Mouse (Mus musculus) stomach, embryonic 14.5 days (tissue): ENCODE results near the gene Gpr156. TPM values are rescaled to one million over a fixed set of nuclear protein-coding genes. Genes with fewer than 3 reads are reported as not detected.

ENCODE experiments used
- ATAC-seq: fragments of 200-750 bp; cut with Nextera tagmentation; 2 replicates; pipeline ENCODE4 v1.8.0; 2017; ENCODE audit warnings: low read depth, moderate TSS enrichment; ENCODE audit not compliant: insufficient number of reproducible peaks, insufficient read depth, low FRiP score
- H3K27ac ChIP-seq: fragments of 300-500 bp; sonication (generic); 2 replicates; pipeline ENCODE4 v1.5.1; 2014; ENCODE audit warnings: mild to moderate bottlenecking, low read length, moderate library complexity, mixed read lengths
- H3K27me3 ChIP-seq: fragments of 300-500 bp; sonication (generic); 2 replicates; pipeline ENCODE4 v1.6.1; 2014; ENCODE audit warnings: low read length, control low read depth, mixed read lengths; ENCODE audit not compliant: control insufficient read depth, insufficient read depth
- H3K36me3 ChIP-seq: fragments of 300-500 bp; sonication (generic); 2 replicates; pipeline ENCODE4 v1.6.1; 2014; ENCODE audit warnings: mild to moderate bottlenecking, control low read depth, low read length, moderate library complexity, mixed read lengths; ENCODE audit not compliant: control insufficient read depth, insufficient read depth
- H3K4me1 ChIP-seq: fragments of 300-500 bp; sonication (generic); 2 replicates; pipeline ENCODE4 v1.6.1; 2014; ENCODE audit warnings: low read length, control low read depth, mixed read lengths; ENCODE audit not compliant: control insufficient read depth, insufficient read depth
- H3K4me2 ChIP-seq: fragments of 300-500 bp; sonication (generic); replicated peaks from 2 replicates; pipeline ENCODE4 v1.6.1; 2014; ENCODE audit warnings: low read depth, low read length, control low read depth
- H3K4me3 ChIP-seq: fragments of 300-500 bp; sonication (generic); 2 replicates; pipeline ENCODE4 v1.5.1; 2014; ENCODE audit warnings: low read depth, low read length, control low read depth
- H3K9ac ChIP-seq: fragments of 300-500 bp; sonication (generic); replicated peaks from 2 replicates; pipeline ENCODE4 v1.6.1; 2014; ENCODE audit warnings: low read depth, mild to moderate bottlenecking, control low read depth, low read length, moderate library complexity, mixed read lengths
- H3K9me3 ChIP-seq: fragments of 300-500 bp; sonication (generic); 2 replicates; pipeline ENCODE4 v1.6.1; 2016; ENCODE audit warnings: low read depth, low read length, control low read depth; ENCODE audit not compliant: control insufficient read depth
- WGBS: fragments of 180-500 bp; shearing (Covaris S2); extraction: QIAGEN DNeasy Blood & Tissue Kit; methylation state at CpG from one replicate; pipeline ENCODE4 v1.1.7; 2014; 5-methylcytosine and 5-hydroxymethylcytosine counted together
- polyA plus RNA-seq: library from polyadenylated mRNA; unstranded; fragments of >200 nt; fragmentation: Nextera tagmentation; extraction: Ambion mirVana; gene quantifications from 2 replicates; pipeline ENCODE4 v1.2.1, GENCODE M21; 2014

Gene Gpr156
- polyA plus RNA-seq, 1 experiment from 2014 or later = 0.39 TPM

DNA sequence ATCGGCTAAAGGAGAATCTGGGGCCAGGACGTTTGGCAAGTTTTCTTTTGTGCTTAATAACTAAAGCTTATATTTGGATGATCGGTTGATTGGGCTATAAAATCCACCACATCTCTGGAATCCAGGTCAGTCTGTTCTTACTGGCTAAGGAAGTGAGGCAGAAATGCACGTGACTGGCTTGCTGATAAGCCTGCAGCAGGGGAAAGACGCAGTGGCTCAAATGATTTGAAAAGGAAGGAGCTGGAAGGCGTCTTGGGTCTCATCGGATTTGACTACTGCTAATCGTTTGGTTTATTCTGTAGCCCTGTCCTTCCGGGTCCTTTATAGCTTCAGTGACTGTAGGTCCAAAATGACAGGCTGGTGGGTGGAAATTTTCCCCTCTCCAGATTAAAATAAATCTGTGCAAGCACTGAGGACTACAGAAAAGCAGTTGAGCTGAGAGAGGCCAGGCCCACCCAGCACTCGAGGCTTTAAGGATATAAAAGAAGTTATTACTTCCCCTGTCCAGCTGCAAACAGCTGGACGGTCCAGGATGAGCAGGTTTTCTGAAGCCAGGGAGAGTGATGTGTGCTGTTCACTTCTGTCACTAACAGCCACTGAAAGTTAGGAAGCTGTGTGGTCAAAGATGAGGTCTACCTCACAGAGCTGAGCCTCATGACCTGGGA, 57.7 kb downstream of the Gpr156 start:
- WGBS = 40% methylated on average over 11 of the region's 11 CpGs

DNA sequence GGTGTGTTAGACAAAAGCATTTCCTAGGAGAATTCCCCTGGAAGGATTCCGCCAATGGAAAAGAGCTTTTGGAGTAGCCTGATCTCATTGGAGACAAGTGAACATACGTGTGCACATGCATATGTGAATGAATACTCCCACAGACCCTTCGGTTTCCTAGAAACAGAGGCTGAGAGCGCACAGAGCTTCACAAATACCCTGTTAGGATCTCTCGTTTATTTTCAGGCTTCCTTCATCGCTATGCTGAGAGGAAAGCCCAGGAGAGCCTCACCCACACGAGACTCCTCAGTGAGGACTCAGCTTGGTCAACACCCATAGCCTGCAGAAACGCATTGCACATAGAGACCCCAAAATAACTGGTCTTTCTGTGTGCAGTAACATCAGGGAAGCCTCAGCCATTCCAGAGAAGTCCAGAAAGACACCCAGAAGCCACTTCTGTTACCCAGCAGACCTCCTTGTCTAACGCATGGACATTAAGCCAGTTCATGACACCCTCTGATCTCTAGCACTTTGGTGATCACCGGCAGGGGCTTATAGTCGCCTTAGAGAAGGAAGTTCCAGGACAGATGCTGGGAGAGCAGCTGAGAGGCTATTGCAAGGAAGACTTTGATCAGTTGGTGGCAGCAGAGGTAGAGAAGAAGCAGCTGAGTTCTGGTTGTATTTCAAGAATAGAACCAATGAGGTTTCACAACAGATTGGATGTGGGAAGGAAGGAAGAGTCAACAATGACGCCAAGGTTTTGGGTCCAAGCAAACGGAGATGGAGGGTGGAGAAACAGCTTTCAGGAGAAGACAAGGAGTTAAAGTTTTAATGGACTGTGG, 58.4 kb downstream of the Gpr156 start:
- peak; percentile 42; the same call in 1 of the 2 replicates for ATAC-seq
- Histone ChIP-seq H3K27me3 (no peaks in the 10 kb centered on the region), H3K9ac (no peak overlapping the region), H3K36me3 (no peaks in the 10 kb centered on the region), H3K9me3 (no peaks in the 10 kb centered on the region), H3K4me2 (no peak overlapping the region), H3K27ac (no peak overlapping the region), H3K4me1 (peaks cover 4% of the 10 kb centered on the region; the same call in 1 of the 2 replicates), H3K4me3 (no peak overlapping the region)
- WGBS = 57% methylated on average over 13 of the region's 13 CpGs

More for the DNA sequence above, 57.7 kb downstream of the Gpr156 start:
- no peak; the same call in 1 of the 2 replicates for ATAC-seq
- H3K9ac ChIP-seq = no peak overlapping the region
- H3K36me3 ChIP-seq = no peaks in the 10 kb centered on the region
- no peaks in the 10 kb centered on the region for H3K9me3 ChIP-seq
- peaks cover 4% of the 10 kb centered on the region; the same call in 1 of the 2 replicates for H3K4me1 ChIP-seq
- H3K27ac ChIP-seq = no peak overlapping the region
- no peak overlapping the region for H3K4me2 ChIP-seq
- no peak overlapping the region for H3K4me3 ChIP-seq
- no peaks in the 10 kb centered on the region for H3K27me3 ChIP-seq

DNA sequence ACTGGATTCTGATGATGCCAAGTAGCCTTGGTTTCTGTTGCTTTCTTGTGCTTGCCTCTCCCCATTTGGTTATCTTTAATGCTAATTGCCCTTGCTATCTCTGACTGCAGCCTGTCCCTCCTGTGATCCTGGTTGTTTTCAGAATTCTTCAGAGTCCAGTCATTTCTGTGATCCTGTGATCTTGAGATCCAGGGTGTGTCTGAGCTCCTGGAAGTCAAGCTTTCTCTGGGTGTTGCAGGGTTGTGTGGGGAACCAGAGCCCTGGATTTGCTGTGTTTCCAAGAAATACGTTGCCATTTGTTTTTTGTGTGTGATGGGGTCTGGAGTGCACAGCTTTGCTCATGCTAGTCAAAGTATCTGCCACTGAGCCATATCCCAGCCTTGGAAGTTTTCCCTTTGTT, 65.6 kb downstream of the Gpr156 start:
- no peak for ATAC-seq
- H3K4me3 ChIP-seq = no peak overlapping the region
- 71% methylated on average over 1 of the region's 1 CpGs for whole genome bisulfite sequencing
- H3K9ac ChIP-seq = no peak overlapping the region
- no peaks in the 10 kb centered on the region for H3K4me1 ChIP-seq
- H3K27ac ChIP-seq = no peak overlapping the region
- no peaks in the 10 kb centered on the region for H3K27me3 ChIP-seq
- no peak overlapping the region for H3K4me2 ChIP-seq
- H3K9me3 ChIP-seq = no peaks in the 10 kb centered on the region
- H3K36me3 ChIP-seq = no peaks in the 10 kb centered on the region

DNA sequence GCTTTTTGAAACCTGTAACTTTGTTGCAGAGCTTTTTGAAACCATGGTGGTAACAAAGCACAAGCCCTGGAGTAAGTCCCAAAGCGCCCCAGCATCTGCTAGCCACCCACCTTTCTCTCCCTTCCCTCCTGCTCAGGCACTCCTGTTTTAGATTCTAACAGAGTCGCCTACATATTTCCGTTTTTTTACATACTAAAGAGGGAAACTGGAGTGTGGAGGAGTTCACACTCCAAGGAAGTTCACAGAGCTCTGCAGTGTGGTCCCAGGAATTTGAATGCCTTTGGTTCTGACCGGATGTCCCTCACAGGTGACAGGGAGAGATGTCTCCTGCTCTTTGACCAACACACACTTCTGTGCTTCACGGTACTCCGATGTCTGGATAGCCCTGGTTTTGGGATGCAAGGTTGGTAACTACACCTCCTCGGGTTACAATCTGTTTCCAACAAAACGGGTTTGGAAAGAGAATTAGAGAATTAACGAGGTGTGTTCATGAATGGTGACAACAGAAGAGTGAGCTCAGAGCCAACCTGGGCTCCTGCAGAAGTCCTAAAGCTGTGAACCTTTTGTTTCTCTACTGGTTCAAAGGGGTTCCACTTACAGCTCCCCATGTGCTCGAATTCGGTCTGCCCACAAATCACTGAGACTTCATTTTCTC, 72.0 kb downstream of the Gpr156 start:
- no peak overlapping the region for H3K27ac ChIP-seq
- no peak overlapping the region for H3K4me2 ChIP-seq
- H3K9me3 ChIP-seq = no peaks in the 10 kb centered on the region
- 58% methylated on average over 11 of the region's 11 CpGs for WGBS
- H3K4me1 ChIP-seq = peaks cover 2% of the 10 kb centered on the region; the same call in 1 of the 2 replicates
- no peaks in the 10 kb centered on the region for H3K27me3 ChIP-seq
- no peak overlapping the region for H3K9ac ChIP-seq
- no peak overlapping the region for H3K4me3 ChIP-seq
- H3K36me3 ChIP-seq = no peaks in the 10 kb centered on the region
- no peak for ATAC-seq

DNA sequence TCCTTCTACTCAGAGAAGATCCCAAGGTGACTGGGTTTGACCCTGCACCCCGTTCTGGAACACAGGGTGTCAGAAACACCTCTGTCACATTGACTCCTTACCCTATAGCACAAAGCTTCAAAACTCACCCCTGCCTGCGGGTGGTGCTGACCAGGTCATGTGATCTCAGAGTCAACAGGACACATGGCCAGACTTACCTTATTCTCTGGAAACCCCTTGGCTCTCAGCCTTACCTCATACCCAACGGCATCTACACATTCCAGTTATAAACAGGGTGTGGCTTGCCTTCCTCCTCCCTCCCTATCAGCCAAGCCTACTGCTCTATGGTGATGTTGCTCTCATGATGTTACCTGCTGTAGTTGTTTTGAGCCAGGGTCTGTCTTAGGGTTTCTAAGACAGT, 73.5 kb downstream of the Gpr156 start:
- Histone ChIP-seq H3K4me2 (no peak overlapping the region), H3K27ac (no peak overlapping the region), H3K36me3 (no peaks in the 10 kb centered on the region), H3K4me3 (no peak overlapping the region), H3K4me1 (peaks cover 4% of the 10 kb centered on the region; the same call in 1 of the 2 replicates), H3K9ac (no peak overlapping the region), H3K9me3 (no peaks in the 10 kb centered on the region), H3K27me3 (no peaks in the 10 kb centered on the region)
- peak; percentile 25; the same call in 1 of the 2 replicates for ATAC-seq
- WGBS = 66% methylated on average over 3 of the region's 3 CpGs

DNA sequence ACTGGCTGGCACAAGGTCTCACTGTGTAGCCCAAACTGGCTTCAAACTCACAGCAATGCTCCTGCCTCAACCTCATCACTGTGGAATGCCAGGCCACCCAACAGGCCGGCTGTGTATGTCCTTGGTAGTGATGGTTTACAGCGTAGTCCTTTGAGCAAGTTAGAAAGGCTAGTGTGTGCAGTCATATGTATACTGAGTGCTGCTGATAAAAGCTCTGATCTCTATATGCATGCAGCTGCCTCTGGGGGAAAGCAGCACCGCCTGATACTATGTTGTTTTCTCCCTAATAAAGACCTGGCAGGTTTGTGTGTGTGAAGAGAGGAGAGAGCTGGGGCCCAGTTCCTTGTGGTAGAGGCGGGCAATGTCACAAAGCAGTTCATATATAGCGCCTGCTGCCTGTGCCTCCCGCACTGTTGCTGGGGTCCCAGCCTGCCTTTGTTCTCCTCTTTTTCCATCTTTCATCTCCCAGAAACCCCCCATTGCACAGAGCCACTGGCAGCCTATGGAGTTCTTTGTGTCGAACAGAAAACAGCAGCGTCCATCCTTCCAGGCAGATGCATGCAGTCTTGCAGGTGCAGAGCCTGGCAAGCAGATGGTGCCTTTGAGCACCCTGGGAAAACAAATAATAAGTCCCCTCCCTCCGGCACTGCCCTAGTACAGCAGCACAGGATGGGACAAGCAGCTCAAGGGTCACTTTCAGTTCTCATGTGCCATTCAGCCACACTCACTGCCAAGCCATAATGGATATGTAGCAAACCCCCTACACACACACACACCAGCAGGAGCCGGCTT, 74.5 kb downstream of the Gpr156 start:
- no peaks in the 10 kb centered on the region for H3K36me3 ChIP-seq
- H3K4me1 ChIP-seq = peaks cover 5% of the 10 kb centered on the region; the same call in 1 of the 2 replicates
- no peaks in the 10 kb centered on the region for H3K9me3 ChIP-seq
- 48% methylated on average over 10 of the region's 10 CpGs for WGBS
- H3K4me2 ChIP-seq = no peak overlapping the region
- peak; percentile 66; the same call in 1 of the 2 replicates for ATAC-seq
- no peaks in the 10 kb centered on the region for H3K27me3 ChIP-seq
- H3K9ac ChIP-seq = no peak overlapping the region
- H3K4me3 ChIP-seq = no peak overlapping the region
- peak overlapping the region; percentile 61; the same call in 1 of the 2 replicates for H3K27ac ChIP-seq

DNA sequence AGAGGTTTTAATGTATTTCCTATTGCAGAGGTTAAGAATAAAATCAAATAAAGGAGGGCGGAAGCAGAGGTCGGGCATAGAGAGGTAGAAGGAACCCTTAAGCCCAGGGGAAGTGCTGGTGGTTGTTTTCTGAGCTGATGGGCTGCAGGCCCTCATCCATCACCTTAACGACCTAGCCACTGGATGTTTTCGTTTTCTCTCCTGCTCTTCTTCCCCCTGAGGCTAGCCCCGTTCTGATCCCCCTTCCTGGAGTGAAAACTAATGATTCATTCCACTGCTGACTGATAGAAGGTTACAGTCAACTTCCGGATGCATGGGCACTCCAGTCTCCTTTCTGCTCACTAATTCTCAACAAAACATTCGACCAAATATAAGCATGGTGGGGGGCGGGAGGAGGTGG, 76.5 kb downstream of the Gpr156 start:
- no peak for ATAC-seq
- no peak overlapping the region for H3K9ac ChIP-seq
- H3K9me3 ChIP-seq = no peaks in the 10 kb centered on the region
- H3K4me2 ChIP-seq = no peak overlapping the region
- no peaks in the 10 kb centered on the region for H3K27me3 ChIP-seq
- no peaks in the 10 kb centered on the region for H3K36me3 ChIP-seq
- no peak overlapping the region for H3K27ac ChIP-seq
- H3K4me1 ChIP-seq = peaks cover 5% of the 10 kb centered on the region; the same call in 1 of the 2 replicates
- no peak overlapping the region for H3K4me3 ChIP-seq
- WGBS = 27% methylated on average over 8 of the region's 8 CpGs

DNA sequence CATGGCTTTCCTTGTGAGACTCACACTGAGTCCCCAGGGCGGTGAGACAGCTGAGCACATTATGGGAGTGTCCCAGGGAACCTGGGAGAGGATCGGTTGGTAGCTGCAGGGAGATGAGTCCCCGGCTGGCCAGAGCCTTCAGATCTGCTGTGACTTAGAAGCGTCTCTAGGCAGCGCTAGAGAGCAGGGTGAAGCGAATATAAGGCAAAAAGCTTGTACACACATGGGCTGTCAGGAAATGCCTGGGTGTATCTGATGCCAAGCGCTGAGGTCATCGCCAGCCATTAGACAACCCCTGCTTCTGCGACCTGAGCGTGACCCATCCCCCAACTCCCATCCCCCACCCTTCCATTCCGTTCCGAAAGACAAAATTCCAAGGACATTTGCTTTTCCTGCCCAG, 78.4 kb downstream of the Gpr156 start:
- no peaks in the 10 kb centered on the region for H3K9me3 ChIP-seq
- H3K36me3 ChIP-seq = no peaks in the 10 kb centered on the region
- H3K4me3 ChIP-seq = no peak overlapping the region
- 0 out of 2 replicates have a peak overlapping the region, but pooled peaks have one; percentile 13 for H3K4me2 ChIP-seq
- H3K27me3 ChIP-seq = no peaks in the 10 kb centered on the region
- H3K9ac ChIP-seq = no peak overlapping the region
- no peak for ATAC-seq
- H3K4me1 ChIP-seq = peaks cover 5% of the 10 kb centered on the region; the same call in 1 of the 2 replicates
- H3K27ac ChIP-seq = no peak overlapping the region
- WGBS = 13% methylated on average over 12 of the region's 12 CpGs
